Mouse (Mus musculus): ENCODE measurements around the gene Olfr1130.
"Not testable (repeated sequence)": the region's sequence is repeated elsewhere in the genome, so short reads cannot be mapped to it uniquely, and the experiment has no call there.

Olfr1130 gene

DNA sequence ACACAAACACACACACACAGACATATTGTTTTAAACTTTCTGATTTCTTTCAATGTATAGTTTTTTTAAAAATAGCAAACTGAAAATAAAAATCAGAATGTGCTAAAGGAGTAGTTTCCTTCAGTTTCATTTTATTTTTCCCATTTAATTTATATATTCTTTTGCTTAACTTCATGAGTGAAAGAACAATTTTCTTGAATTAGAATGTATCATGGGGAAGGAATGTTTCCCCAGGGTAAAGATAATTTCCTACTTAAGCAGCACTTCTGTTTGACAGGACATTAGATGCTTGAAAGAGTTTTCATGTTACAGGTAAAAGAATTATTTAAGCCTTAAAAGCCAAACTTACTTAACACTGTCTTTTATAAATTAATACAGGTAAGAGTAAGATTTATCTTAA, at the start of gene Olfr1130:
Olfr1130 (plus strand) TSS at position 301 of the 400 bp plus-strand sequence.
- in situ Hi-C loops (cut with MboI; ENCODE audit: unreplicated experiment in 2 of 2) = not testable (repeated sequence)

- in situ Hi-C loops (cut with MboI; ENCODE audit: unreplicated experiment in 2 of 2) = not testable (repeated sequence)
These were observed 32.4 kb upstream of the Olfr1130 start, which contains the start of gene Olfr1129 for GRCm38 (mm10) chr2:87573602-87574001. Gene Olfr1129 (plus strand): TSS chr2:87573902.

GRCm38 (mm10) chr2:87626804-87627203, 20.8 kb downstream of the Olfr1130 start, which contains the start of gene Olfr1131:
Gene Olfr1131 (plus strand): TSS chr2:87627104.
- in situ Hi-C loops (cut with MboI; ENCODE audit: unreplicated experiment in 2 of 2) = no loop called here

GRCm38 (mm10) chr2:87637435-87637834, 31.4 kb downstream of the Olfr1130 start, which contains the start of gene Olfr1132:
Gene Olfr1132 (minus strand): TSS chr2:87637535.
- in situ Hi-C loops (cut with MboI; ENCODE audit: unreplicated experiment in 2 of 2) = no loop called here

DNA sequence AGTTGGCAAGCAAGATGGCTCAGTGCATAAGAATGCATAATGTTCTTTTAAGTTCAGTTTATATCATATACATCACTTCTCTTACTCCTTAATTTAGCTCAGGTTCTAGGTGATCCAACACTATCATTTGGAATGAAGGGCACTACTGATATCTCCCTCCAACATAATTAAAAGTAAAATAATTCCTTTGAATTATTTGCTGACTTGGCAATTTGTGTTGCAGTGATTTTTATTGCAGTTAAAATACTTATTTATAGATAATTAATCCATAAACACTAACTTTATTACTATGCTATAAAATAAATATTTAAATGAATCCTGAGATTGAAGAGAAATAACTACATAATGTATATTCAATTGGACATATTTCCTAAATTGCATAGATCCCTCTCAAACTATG, 36.4 kb downstream of the Olfr1130 start:
- in situ Hi-C loops (cut with MboI; ENCODE audit: unreplicated experiment in 2 of 2) = no loop called here

GRCm38 (mm10) chr2:87647274-87647673, 41.3 kb downstream of the Olfr1130 start, which contains the start of gene Olfr1133:
Gene Olfr1133 (minus strand): TSS chr2:87647374.
- in situ Hi-C loops (cut with MboI; ENCODE audit: unreplicated experiment in 2 of 2) = no loop called here

GRCm38 (mm10) chr2:87658360-87658759, 52.3 kb downstream of the Olfr1130 start, which contains the start of gene Olfr1134:
Gene Olfr1134 (minus strand): TSS chr2:87658460.
- in situ Hi-C loops (cut with MboI; ENCODE audit: unreplicated experiment in 2 of 2) = no loop called here

Data from v-Abl transformed pro-B cells (cell line).